Mouse (Mus musculus) lung, postnatal 14 days (tissue): Measurements from ENCODE around the gene 1700016C15Rik.

ENCODE experiments used
- DNase-seq: peaks from one replicate; pipeline ENCODE4 v3.0.0; 2021

The 1700016C15Rik gene

GRCm38 (mm10) chr1:177797151-177797755 lies 67.6 kb downstream of the 1700016C15Rik start:
- DNase-seq: no peak
